Mouse (Mus musculus) heart, embryonic 10.5 days (tissue): ENCODE data around the gene Olfr874. TPM values are rescaled to one million over a fixed set of nuclear protein-coding genes. Genes with fewer than 3 reads are reported as not detected.

ENCODE experiments used
- polyA plus RNA-seq: library from polyadenylated mRNA; unstranded; fragments of >200 nt; fragmentation: Nextera tagmentation; extraction: Ambion mirVana; gene quantifications from 2 replicates; pipeline ENCODE4 v1.2.1, GENCODE M21; 2016

The Olfr874 gene
- polyA plus RNA-seq, 1 experiment from 2014 or later: not detected

Other genes starting within 250 kb of the Olfr874 start
- 43.7 and 52.2 TPM in 2 replicates for gene Esam, start 217.0 kb upstream of the Olfr874 start, polyA plus RNA-seq
- 0.75 and 0.77 TPM in 2 replicates for gene Vsig2, start 205.9 kb upstream of the Olfr874 start, polyA plus RNA-seq
- 4.4 and 5.7 TPM in 2 replicates for gene Nrgn, start 192.2 kb upstream of the Olfr874 start, polyA plus RNA-seq
- gene Siae, start 189.4 kb upstream of the Olfr874 start, polyA plus RNA-seq: 7.6 and 10.0 TPM in 2 replicates
- 7.1 and 8.1 TPM in 2 replicates for gene Spa17, start 131.4 kb upstream of the Olfr874 start, polyA plus RNA-seq
- 200 and 203 TPM in 2 replicates for gene Tbrg1, start 87.8 kb upstream of the Olfr874 start, polyA plus RNA-seq
- gene Panx3, start 75.9 kb upstream of the Olfr874 start, polyA plus RNA-seq: 0.31 TPM in 1 of 2 replicates, not detected in the other
- not detected in 2 replicates for gene Olfr160, start 28.9 kb upstream of the Olfr874 start, polyA plus RNA-seq
- gene Olfr875, start 26.8 kb downstream of the Olfr874 start, polyA plus RNA-seq: not detected in 2 replicates
- gene Olfr876, start 57.9 kb downstream of the Olfr874 start, polyA plus RNA-seq: not detected in 2 replicates
- not detected in 2 replicates for gene Olfr877, start 109.2 kb downstream of the Olfr874 start, polyA plus RNA-seq
- not detected in 2 replicates for gene Olfr145, start 151.6 kb downstream of the Olfr874 start, polyA plus RNA-seq
- gene Olfr878, start 172.7 kb downstream of the Olfr874 start, polyA plus RNA-seq: not detected in 2 replicates
- gene Olfr881, start 246.7 kb downstream of the Olfr874 start, polyA plus RNA-seq: not detected in 2 replicates